Mouse (Mus musculus) thymus, adult 2 months (tissue): ENCODE measurements around the gene Dnph1. TPM values are rescaled to one million over a fixed set of nuclear protein-coding genes. Genes with fewer than 3 reads are reported as not detected.
"Not testable (repeated sequence)": the region's sequence is repeated elsewhere in the genome, so short reads cannot be mapped to it uniquely, and the experiment has no call there.

Experiments used
- DNase-seq: peaks from one replicate; pipeline ENCODE4 v3.0.0; 2021
- H3K27ac ChIP-seq: fragments of 200-500 bp; 2 replicates; pipeline ENCODE4 v1.5.1; 2012; ENCODE audit warnings: low read length, control low read depth; ENCODE audit not compliant: control insufficient read depth, insufficient read depth
- H3K27me3 ChIP-seq: fragments of 200-500 bp; 2 replicates; pipeline ENCODE4 v1.6.1; 2012; ENCODE audit warnings: mild to moderate bottlenecking, low read length, moderate library complexity, mixed read lengths; ENCODE audit not compliant: control insufficient read depth, insufficient read depth
- H3K36me3 ChIP-seq: fragments of 200-500 bp; 2 replicates; pipeline ENCODE4 v1.6.1; 2012; ENCODE audit warnings: mild to moderate bottlenecking, low read length, moderate library complexity; ENCODE audit not compliant: control insufficient read depth, insufficient read depth
- H3K4me1 ChIP-seq: fragments of 200-500 bp; replicated peaks from 2 replicates; pipeline ENCODE4 v1.6.1; 2012; ENCODE audit warnings: low read length; ENCODE audit not compliant: control insufficient read depth, insufficient read depth
- H3K4me3 ChIP-seq: fragments of 200-500 bp; 2 replicates; pipeline ENCODE4 v1.5.1; 2012; ENCODE audit warnings: mild to moderate bottlenecking, low read length, control low read depth, moderate library complexity; ENCODE audit not compliant: control insufficient read depth, insufficient read depth
- CTCF ChIP-seq: fragments of 200-500 bp; IDR thresholded peaks from 2 replicates; pipeline ENCODE4 v1.5.1; 2012; ENCODE audit warnings: mild to moderate bottlenecking, control low read depth, low read length, moderate library complexity, borderline replicate concordance; ENCODE audit not compliant: control insufficient read depth, poor library complexity, insufficient read depth; ENCODE audit errors: extremely low read depth
- POLR2A ChIP-seq: fragments of 200-500 bp; IDR thresholded peaks from 2 replicates; pipeline ENCODE4 v1.6.1; 2012; ENCODE audit warnings: mild to moderate bottlenecking, low read length, control low read depth, moderate library complexity; ENCODE audit not compliant: control insufficient read depth, poor library complexity, insufficient read depth; ENCODE audit errors: extremely low read depth
- WGBS: fragments of 180-500 bp; shearing (Covaris S2); methylation state at CpG from one replicate; pipeline ENCODE4 v1.1.7; 2018; 5-methylcytosine and 5-hydroxymethylcytosine counted together
- polyA plus RNA-seq: library from polyadenylated mRNA; depleted of rRNA; stranded (reverse); fragments of >200 nt; gene quantifications from 2 replicates; pipeline ENCODE4 v1.2.3, GENCODE M21; 2012

Gene Dnph1
- polyA plus RNA-seq, 1 experiment = 14.0 TPM

GRCm38 (mm10) chr17:46477286-46477685, 19.2 kb upstream of the Dnph1 start:
- TF ChIP-seq CTCF (no peak), POLR2A (no peak)
- no peaks in the 10 kb centered on the region; the same call in 1 of the 2 replicates for H3K27me3 ChIP-seq
- no peak overlapping the region for H3K27ac ChIP-seq
- 95% methylated on average over 15 of the region's 15 CpGs for WGBS
- H3K36me3 ChIP-seq = no peaks in the 10 kb centered on the region
- no peak overlapping the region for H3K4me3 ChIP-seq
- peaks cover 14% of the 10 kb centered on the region for H3K4me1 ChIP-seq
- DNase-seq = no peak

DNA sequence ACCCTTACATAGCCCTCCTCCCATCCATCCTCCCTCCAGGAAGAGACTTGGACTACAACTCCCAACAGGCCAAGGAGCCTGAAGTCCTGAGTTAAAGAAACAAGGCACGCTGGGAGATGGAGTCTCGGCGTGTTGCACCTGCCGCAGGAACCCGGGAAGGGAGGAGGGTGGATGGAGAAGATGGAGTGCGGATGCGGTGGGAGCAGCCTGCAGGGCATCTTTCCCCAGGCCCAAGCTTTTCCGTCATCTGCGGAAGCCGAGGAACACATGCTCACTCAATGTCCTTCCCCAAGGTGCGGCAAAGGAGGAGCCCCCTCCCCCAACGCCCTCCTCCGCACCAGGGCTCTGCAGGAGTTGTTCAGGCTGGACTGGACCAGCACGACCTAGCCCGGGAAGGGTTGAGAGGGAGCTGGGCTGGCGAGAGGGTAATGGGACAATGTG, 12.9 kb upstream of the Dnph1 start:
- Histone ChIP-seq H3K27ac (no peak overlapping the region), H3K4me1 (no peaks in the 10 kb centered on the region; the same call in none of the 2 replicates), H3K36me3 (no peaks in the 10 kb centered on the region), H3K27me3 (peaks cover 26% of the 10 kb centered on the region), H3K4me3 (peak overlapping the region; percentile 5; the same call in 1 of the 2 replicates)
- no peak for TF ChIP-seq CTCF
- no peak for TF ChIP-seq POLR2A
- 2% methylated on average over 16 of the region's 16 CpGs for WGBS
- no peak for DNase-seq

DNA sequence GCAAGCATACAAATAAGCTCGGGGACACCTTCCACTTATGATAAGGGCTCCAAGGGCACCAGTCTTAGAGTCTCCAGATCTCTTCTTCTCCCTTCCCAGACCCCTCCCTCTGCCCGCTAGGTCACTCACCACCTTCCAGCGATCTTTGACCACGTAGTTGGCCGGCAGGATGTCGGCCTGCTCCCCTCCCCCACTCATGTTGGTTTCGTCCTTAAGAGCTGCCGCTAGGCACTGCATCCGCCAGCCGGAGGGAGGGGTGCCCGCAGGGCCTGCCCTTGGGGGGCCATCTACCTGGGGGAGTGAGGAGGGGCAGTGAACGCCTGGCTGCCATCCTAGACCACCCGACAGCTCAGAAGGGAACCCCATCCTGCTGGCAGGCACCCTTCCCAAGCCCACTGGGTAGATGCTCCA, 12.5 kb upstream of the Dnph1 start:
- Histone ChIP-seq H3K4me3 (no peak overlapping the region), H3K4me1 (no peaks in the 10 kb centered on the region; the same call in none of the 2 replicates), H3K27ac (no peak overlapping the region), H3K27me3 (peaks cover 26% of the 10 kb centered on the region), H3K36me3 (no peaks in the 10 kb centered on the region)
- WGBS = 3% methylated on average over 13 of the region's 13 CpGs
- no peak for DNase-seq
- TF ChIP-seq CTCF = no peak
- TF ChIP-seq POLR2A = no peak

DNA sequence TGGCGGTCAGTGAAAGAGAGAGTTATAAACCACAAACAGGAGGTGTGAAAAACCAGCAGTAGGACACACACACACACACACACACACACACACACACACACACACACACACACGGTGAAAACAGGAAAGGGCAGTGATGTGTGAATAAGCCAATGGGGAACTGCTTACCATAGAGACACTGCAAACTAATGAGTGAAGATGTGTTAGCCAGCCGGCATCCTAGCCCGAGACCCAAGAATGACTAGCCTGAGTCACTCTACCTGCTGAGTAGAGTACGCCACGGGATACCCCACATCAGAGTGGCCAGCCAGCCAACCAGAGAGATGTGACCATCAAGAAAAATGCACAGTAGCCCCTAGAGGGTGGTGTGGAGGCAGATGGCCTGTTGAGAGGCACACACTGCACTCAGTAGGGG, 12.0 kb upstream of the Dnph1 start:
- 12% methylated on average over 6 of the region's 6 CpGs for WGBS
- DNase-seq = no peak
- Histone ChIP-seq H3K4me1 (no peaks in the 10 kb centered on the region; the same call in none of the 2 replicates), H3K27me3 (peaks cover 26% of the 10 kb centered on the region), H3K27ac (no peak overlapping the region), H3K36me3 (no peaks in the 10 kb centered on the region), H3K4me3 (no peak overlapping the region)
- no peak for TF ChIP-seq CTCF
- TF ChIP-seq POLR2A = no peak

DNA sequence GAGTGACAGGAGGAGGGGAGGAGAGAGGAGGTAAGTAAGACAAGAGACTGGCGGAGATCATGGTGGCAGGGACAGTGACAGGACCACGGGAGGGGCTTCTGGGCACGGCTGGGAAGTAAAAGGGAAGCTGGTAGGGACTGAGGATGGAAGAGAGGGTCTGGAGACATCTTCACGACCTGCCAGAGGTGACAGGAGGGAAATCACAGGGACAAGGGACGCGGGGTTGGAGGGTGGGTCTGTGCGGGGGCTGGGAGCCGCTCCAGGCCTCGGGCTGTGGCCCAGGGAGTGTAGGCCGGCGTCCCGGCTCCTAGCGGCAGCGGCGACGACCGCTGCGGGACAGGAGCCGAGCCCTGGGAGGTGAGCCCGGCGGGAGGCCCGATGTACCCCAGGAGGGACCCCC, 9.5 kb upstream of the Dnph1 start:
- TF ChIP-seq POLR2A (no peak), CTCF (no peak)
- Histone ChIP-seq H3K27ac (no peak overlapping the region), H3K4me1 (no peaks in the 10 kb centered on the region; the same call in none of the 2 replicates), H3K27me3 (peaks cover 26% of the 10 kb centered on the region), H3K36me3 (no peaks in the 10 kb centered on the region), H3K4me3 (no peak overlapping the region)
- WGBS = 16% methylated on average over 22 of the region's 22 CpGs
- no peak for DNase-seq

- Histone ChIP-seq H3K4me1 (no peaks in the 10 kb centered on the region; the same call in none of the 2 replicates), H3K36me3 (no peaks in the 10 kb centered on the region), H3K4me3 (no peak within 1 kb of the TSS), H3K27ac (no peak within 1 kb of the TSS), H3K27me3 (peaks cover 26% of the 10 kb centered on the region)
- TF ChIP-seq CTCF (no peak), POLR2A (no peak)
- 4% methylated on average over 37 of the region's 49 CpGs for WGBS
- no peak for DNase-seq
Measured at GRCm38 (mm10) chr17:46487431-46487830, 9.1 kb upstream of the Dnph1 start, which contains the start of gene Ttbk1. Ttbk1 (minus strand) TSS chr17:46487675.

GRCm38 (mm10) chr17:46495486-46495885, 1.0 kb upstream of the Dnph1 start:
- Histone ChIP-seq H3K4me3 (no peak overlapping the region), H3K27ac (no peak overlapping the region), H3K36me3 (no peaks in the 10 kb centered on the region), H3K27me3 (no peaks in the 10 kb centered on the region), H3K4me1 (peaks cover 5% of the 10 kb centered on the region)
- no peak for DNase-seq
- 87% methylated on average over 5 of the region's 5 CpGs for WGBS
- TF ChIP-seq CTCF (no peak), POLR2A (no peak)

- not testable (repeated sequence) for H3K4me1 ChIP-seq, H3K4me3 ChIP-seq
Measured at GRCm38 (mm10) chr17:46496081-46496480, 430 bp upstream of the Dnph1 start.

More at GRCm38 (mm10) chr17:46496081-46496480, 430 bp upstream of the Dnph1 start:
- not testable (repeated sequence) for H3K36me3 ChIP-seq, H3K27me3 ChIP-seq, H3K27ac ChIP-seq, DNase-seq
